Mouse (Mus musculus): Measurements from ENCODE around the gene Glipr2. TPM values are rescaled to one million over a fixed set of nuclear protein-coding genes. Genes with fewer than 3 reads are reported as not detected.
A peak's percentile ranks its signal among the peaks of the same experiment; 100 is the strongest.

Glipr2 gene
- total RNA-seq, 2 experiments from 2014 or later: 3.7 to 5.3 TPM

- no peak for DNase-seq
These were observed 13.5 kb downstream of the Glipr2 start for GRCm38 (mm10) chr4:43970393-43971330.

GRCm38 (mm10) chr4:43971541-43972136, 14.4 kb downstream of the Glipr2 start:
- no peak for DNase-seq

- DNase-seq: peak; percentile 45 to 70
These were observed 15.0 kb downstream of the Glipr2 start for GRCm38 (mm10) chr4:43972137-43972591.

GRCm38 (mm10) chr4:43973526-43973981, 16.4 kb downstream of the Glipr2 start:
- DNase-seq: peak; percentile 67 to 70

GRCm38 (mm10) chr4:43974914-43975616, 17.9 kb downstream of the Glipr2 start:
- DNase-seq: no peak

- no peak for DNase-seq
These were observed 19.1 kb downstream of the Glipr2 start for GRCm38 (mm10) chr4:43976223-43976740.

- peak; percentile 76 to 83 for DNase-seq
These were observed 21.6 kb downstream of the Glipr2 start for GRCm38 (mm10) chr4:43978521-43979443.

- peak; percentile 65 to 76 for DNase-seq
These were observed 22.5 kb downstream of the Glipr2 start for GRCm38 (mm10) chr4:43979746-43980145.

GRCm38 (mm10) chr4:43980236-43980635, 23.0 kb downstream of the Glipr2 start:
- no peak for DNase-seq

GRCm38 (mm10) chr4:43980846-43981245, 23.6 kb downstream of the Glipr2 start:
- no peak for DNase-seq

GRCm38 (mm10) chr4:43981251-43981650, 24.1 kb downstream of the Glipr2 start:
- DNase-seq: no peak

GRCm38 (mm10) chr4:43982053-43982732, 25.0 kb downstream of the Glipr2 start:
- peak; percentile 96 to 97 for DNase-seq

- DNase-seq: no peak
These were observed 26.0 kb downstream of the Glipr2 start, which contains the start of gene Ccin for GRCm38 (mm10) chr4:43983181-43983580. Gene Ccin (plus strand): TSS chr4:43983483.

- DNase-seq: no peak
These were observed 26.6 kb downstream of the Glipr2 start for GRCm38 (mm10) chr4:43983756-43984155.

GRCm38 (mm10) chr4:43984326-43984725, 27.1 kb downstream of the Glipr2 start:
- DNase-seq: no peak

- no peak for DNase-seq
These were observed 31.8 kb downstream of the Glipr2 start for GRCm38 (mm10) chr4:43988976-43989375.

GRCm38 (mm10) chr4:43993072-43993471, 35.9 kb downstream of the Glipr2 start:
- no peak for DNase-seq

- no peak for DNase-seq
These were observed 37.1 kb downstream of the Glipr2 start for GRCm38 (mm10) chr4:43994342-43994741.

- DNase-seq: no peak
These were observed 46.4 kb downstream of the Glipr2 start for GRCm38 (mm10) chr4:44003622-44004021.

- DNase-seq: no peak
These were observed 46.9 kb downstream of the Glipr2 start, which contains the start of gene Clta for GRCm38 (mm10) chr4:44004126-44004525. Gene Clta (plus strand): TSS chr4:44004452.

All from adrenal gland, postnatal 36 days (tissue).